Mouse (Mus musculus): ENCODE measurements around the gene Efemp2. TPM values are rescaled to one million over a fixed set of nuclear protein-coding genes. Genes with fewer than 3 reads are reported as not detected.
"Not testable (repeated sequence)": the region's sequence is repeated elsewhere in the genome, so short reads cannot be mapped to it uniquely, and the experiment has no call there.

Efemp2 gene
- total and polyA plus RNA-seq, 2 experiments from 2014 or later = 26.4 to 35.0 TPM

- Histone ChIP-seq H3K27ac (ENCODE audit: low read depth, low read length) (no peak overlapping the region), H3K4me3 (ENCODE audit: low read depth, low read length) (no peak overlapping the region), H3K9me3 (ENCODE audit: low read length) (no peaks in the 10 kb centered on the region), H3K4me2 (ENCODE audit: low read depth) (no peak overlapping the region; the same call in 1 of the 2 replicates), H3K36me3 (ENCODE audit: insufficient read depth) (peaks cover 45% of the 10 kb centered on the region), H3K9ac (no peak overlapping the region), H3K4me1 (ENCODE audit: insufficient read depth) (0 out of 2 replicates have a peak, but pooled peaks cover 3% of the 10 kb centered on the region), H3K27me3 (ENCODE audit: insufficient read depth, low read length) (no peaks in the 10 kb centered on the region)
- ATAC-seq = no peak
- 90% methylated on average over 4 of the region's 4 CpGs for WGBS
- TF ChIP-seq CTCF (IDR thresholded peaks at IDR 0.05; ENCODE audit: low read depth) = no peak
- no peak for DNase-seq
These were observed 13.0 kb downstream of the Efemp2 start for GRCm38 (mm10) chr19:5486771-5487170.

DNA sequence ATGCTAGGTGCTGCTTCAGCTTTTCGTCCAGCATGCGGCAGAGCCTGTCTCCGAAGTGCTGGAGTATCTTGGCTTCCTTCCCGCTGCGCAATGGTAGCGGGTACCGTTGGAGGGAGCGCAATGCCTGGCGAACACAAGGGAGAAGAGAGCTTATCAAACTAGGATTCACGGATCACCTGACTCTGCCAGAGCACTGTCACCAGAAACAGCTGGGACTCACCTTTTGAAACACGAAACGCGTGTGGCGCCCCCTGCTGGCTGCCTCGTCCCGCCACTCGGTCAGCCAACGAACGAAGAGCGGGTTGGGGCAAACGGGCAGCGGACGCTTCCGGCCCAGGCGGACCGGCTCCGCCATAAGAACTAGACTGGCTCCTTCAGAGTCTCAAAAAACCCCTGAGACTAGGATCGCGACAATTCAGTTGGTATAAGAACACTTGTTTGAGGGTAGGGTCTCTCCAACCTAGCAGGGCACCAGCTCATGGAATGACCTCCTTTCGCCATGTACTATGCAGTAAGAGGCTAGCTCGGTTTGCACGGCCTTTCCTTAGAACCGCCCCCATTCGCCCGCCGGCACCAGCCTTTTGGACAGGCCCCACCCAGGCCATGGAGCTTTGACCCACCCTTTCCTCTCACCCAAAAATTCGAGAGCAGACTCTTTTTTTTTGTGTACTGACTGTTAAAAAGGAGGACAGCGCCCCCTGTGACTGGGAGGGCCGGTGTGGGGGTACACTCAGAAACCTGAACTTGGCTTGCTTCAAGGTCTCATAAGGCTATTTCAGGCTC, 14.2 kb downstream of the Efemp2 start, which contains the start of gene Mus81:
Mus81 (minus strand) TSS at position 635 of the 783 bp plus-strand sequence.
- peak within 1 kb of the TSS; percentile 98 for H3K27ac ChIP-seq (ENCODE audit: low read depth, low read length)
- no peaks in the 10 kb centered on the region for H3K27me3 ChIP-seq (ENCODE audit: insufficient read depth, low read length)
- H3K36me3 ChIP-seq (ENCODE audit: insufficient read depth) = peaks cover 38% of the 10 kb centered on the region
- H3K4me2 ChIP-seq (ENCODE audit: low read depth) = peak within 1 kb of the TSS; percentile 76
- DNase-seq = peak; percentile 95
- peak within 1 kb of the TSS; percentile 68 for H3K9ac ChIP-seq
- H3K4me1 ChIP-seq (ENCODE audit: insufficient read depth) = 0 out of 2 replicates have a peak, but pooled peaks cover 6% of the 10 kb centered on the region
- ATAC-seq = peak; percentile 56
- H3K9me3 ChIP-seq (ENCODE audit: low read length) = no peaks in the 10 kb centered on the region
- H3K4me3 ChIP-seq (ENCODE audit: low read depth, low read length) = peak within 1 kb of the TSS; percentile 54
- TF ChIP-seq CTCF (IDR thresholded peaks at IDR 0.05; ENCODE audit: low read depth) = peak; percentile 87
- under 1% methylated on average over 39 of the region's 39 CpGs for WGBS

- Histone ChIP-seq H3K9ac (peak overlapping the region; percentile 68), H3K36me3 (ENCODE audit: insufficient read depth) (peaks cover 40% of the 10 kb centered on the region), H3K9me3 (ENCODE audit: low read length) (no peaks in the 10 kb centered on the region), H3K27ac (ENCODE audit: low read depth, low read length) (peak overlapping the region; percentile 98), H3K4me3 (ENCODE audit: low read depth, low read length) (peak overlapping the region; percentile 54), H3K4me2 (ENCODE audit: low read depth) (peak overlapping the region; percentile 76), H3K4me1 (ENCODE audit: insufficient read depth) (0 out of 2 replicates have a peak, but pooled peaks cover 6% of the 10 kb centered on the region), H3K27me3 (ENCODE audit: insufficient read depth, low read length) (no peaks in the 10 kb centered on the region)
- DNase-seq (peak; percentile 95), ATAC-seq (peak; percentile 81)
- TF ChIP-seq CTCF (IDR thresholded peaks at IDR 0.05; ENCODE audit: low read depth) = peak; percentile 42; the same call in 1 of the 2 replicates
- WGBS = under 1% methylated on average over 26 of the region's 26 CpGs
These were observed 15.3 kb downstream of the Efemp2 start for GRCm38 (mm10) chr19:5488878-5489571.

DNA sequence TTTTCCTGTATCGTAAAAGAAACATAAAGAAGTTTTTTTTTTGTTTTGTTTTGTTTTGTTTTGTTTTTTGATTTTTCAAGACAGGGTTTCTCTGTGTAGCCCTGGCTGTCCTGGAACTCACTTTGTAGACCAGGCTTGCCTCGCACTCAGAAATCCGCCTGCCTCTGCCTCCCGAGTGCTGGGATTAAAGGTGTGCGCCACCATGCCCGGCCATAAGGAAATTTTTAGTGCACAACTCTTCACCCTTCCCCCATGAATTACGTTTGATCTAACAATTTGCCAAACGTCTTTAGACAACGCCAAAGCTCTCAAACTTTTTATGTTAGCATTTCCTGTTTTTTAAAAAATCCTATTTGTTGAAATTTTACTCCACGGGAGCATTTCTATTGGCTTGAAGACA, 16.0 kb downstream of the Efemp2 start:
- Histone ChIP-seq H3K4me3 (ENCODE audit: low read depth, low read length) (peak overlapping the region; percentile 56), H3K36me3 (ENCODE audit: insufficient read depth) (peaks cover 40% of the 10 kb centered on the region), H3K27ac (ENCODE audit: low read depth, low read length) (peak overlapping the region; percentile 99), H3K4me2 (ENCODE audit: low read depth) (peak overlapping the region; percentile 60; the same call in 1 of the 2 replicates)
- H3K9ac ChIP-seq; ATAC-seq; DNase-seq; H3K4me1 ChIP-seq (ENCODE audit: insufficient read depth); H3K9me3 ChIP-seq (ENCODE audit: low read length); H3K27me3 ChIP-seq (ENCODE audit: insufficient read depth, low read length): not testable (repeated sequence)
- 43% methylated on average over 10 of the region's 10 CpGs for WGBS

GRCm38 (mm10) chr19:5490313-5490897, 16.7 kb downstream of the Efemp2 start, which contains the start of gene Cfl1:
TSS of gene Cfl1 (plus strand) at chr19:5490455.
- WGBS = 1% methylated on average over 62 of the region's 62 CpGs
- DNase-seq (peak; percentile 96), ATAC-seq (peak; percentile 75)
- peaks cover 38% of the 10 kb centered on the region for H3K36me3 ChIP-seq (ENCODE audit: insufficient read depth)
- no peaks in the 10 kb centered on the region for H3K27me3 ChIP-seq (ENCODE audit: insufficient read depth, low read length)
- no peak; the same call in 1 of the 2 replicates for TF ChIP-seq CTCF (IDR thresholded peaks at IDR 0.05; ENCODE audit: low read depth)
- H3K4me2 ChIP-seq (ENCODE audit: low read depth) = peak within 1 kb of the TSS; percentile 76
- H3K9ac ChIP-seq = peak within 1 kb of the TSS; percentile 95
- H3K4me3 ChIP-seq (ENCODE audit: low read depth, low read length) = peak within 1 kb of the TSS; percentile 56
- H3K27ac ChIP-seq (ENCODE audit: low read depth, low read length) = peak within 1 kb of the TSS; percentile 99
- no peaks in the 10 kb centered on the region for H3K9me3 ChIP-seq (ENCODE audit: low read length)
- 0 out of 2 replicates have a peak, but pooled peaks cover 6% of the 10 kb centered on the region for H3K4me1 ChIP-seq (ENCODE audit: insufficient read depth)

- Histone ChIP-seq H3K36me3 (ENCODE audit: insufficient read depth) (peaks cover 38% of the 10 kb centered on the region), H3K9ac (peak overlapping the region; percentile 95), H3K27ac (ENCODE audit: low read depth, low read length) (peak overlapping the region; percentile 99), H3K4me1 (ENCODE audit: insufficient read depth) (0 out of 2 replicates have a peak, but pooled peaks cover 6% of the 10 kb centered on the region), H3K4me3 (ENCODE audit: low read depth, low read length) (peak overlapping the region; percentile 56), H3K27me3 (ENCODE audit: insufficient read depth, low read length) (no peaks in the 10 kb centered on the region), H3K4me2 (ENCODE audit: low read depth) (peak overlapping the region; percentile 60), H3K9me3 (ENCODE audit: low read length) (no peaks in the 10 kb centered on the region)
- 1% methylated on average over 59 of the region's 59 CpGs for whole genome bisulfite sequencing
- no peak for TF ChIP-seq CTCF (IDR thresholded peaks at IDR 0.05; ENCODE audit: low read depth)
- DNase-seq = peak; percentile 80
- ATAC-seq = peak; percentile 21
These were observed 17.3 kb downstream of the Efemp2 start for GRCm38 (mm10) chr19:5490898-5491708.
